Mouse (Mus musculus) heart, embryonic 13.5 days (tissue): ENCODE results near the gene Hoxb3. TPM values are rescaled to one million over a fixed set of nuclear protein-coding genes. Genes with fewer than 3 reads are reported as not detected.
A peak's percentile ranks its signal among the peaks of the same experiment; 100 is the strongest.

Experiments
- ATAC-seq: fragments of 200-750 bp; cut with Nextera tagmentation; 2 replicates; pipeline ENCODE4 v1.8.0; 2017; ENCODE audit warnings: moderate TSS enrichment; ENCODE audit not compliant: insufficient number of reproducible peaks, low FRiP score, low TSS enrichment; ENCODE audit errors: extremely low read depth
- H3K27ac ChIP-seq: fragments of 300-500 bp; sonication (generic); replicated peaks from 2 replicates; pipeline ENCODE4 v1.5.1; 2015; ENCODE audit warnings: moderate library complexity, mild to moderate bottlenecking, inconsistent platforms
- H3K27me3 ChIP-seq: fragments of 300-500 bp; sonication (generic); replicated peaks from 2 replicates; pipeline ENCODE4 v1.6.1; 2015; ENCODE audit warnings: mild to moderate bottlenecking, inconsistent platforms
- H3K36me3 ChIP-seq: fragments of 300-500 bp; sonication (generic); 2 replicates; pipeline ENCODE4 v1.6.1; 2015; ENCODE audit warnings: mild to moderate bottlenecking, inconsistent platforms
- H3K4me1 ChIP-seq: fragments of 300-500 bp; sonication (generic); 2 replicates; pipeline ENCODE4 v1.6.1; 2015; ENCODE audit warnings: inconsistent platforms
- H3K4me2 ChIP-seq: fragments of 300-500 bp; sonication (generic); 2 replicates; pipeline ENCODE4 v1.6.1; 2015; ENCODE audit warnings: inconsistent platforms, mild to moderate bottlenecking, moderate library complexity
- H3K4me3 ChIP-seq: fragments of 300-500 bp; sonication (generic); 2 replicates; pipeline ENCODE4 v1.5.1; 2015; ENCODE audit warnings: moderate library complexity, mild to moderate bottlenecking, inconsistent platforms
- H3K9ac ChIP-seq: fragments of 300-500 bp; sonication (generic); 2 replicates; pipeline ENCODE4 v1.6.1; 2015; ENCODE audit warnings: inconsistent platforms, mild to moderate bottlenecking, moderate library complexity
- H3K9me3 ChIP-seq: fragments of 300-500 bp; sonication (generic); 2 replicates; pipeline ENCODE4 v1.6.1; 2016; ENCODE audit warnings: inconsistent platforms
- WGBS: fragments of 180-500 bp; shearing (Covaris S2); methylation state at CpG from one replicate; pipeline ENCODE4 v1.1.7; 2015; ENCODE audit warnings: mixed read lengths; 5-methylcytosine and 5-hydroxymethylcytosine counted together
- polyA plus RNA-seq: library from polyadenylated mRNA; unstranded; fragments of >200 nt; fragmentation: Nextera tagmentation; extraction: Ambion mirVana; gene quantifications from 2 replicates; pipeline ENCODE4 v1.2.1, GENCODE M21; 2015

Hoxb3 gene
- polyA plus RNA-seq, 1 experiment from 2014 or later, result 1.1 TPM

- no peaks in the 10 kb centered on the region for H3K9me3 ChIP-seq
- H3K9ac ChIP-seq, result no peak overlapping the region
- 1% methylated on average over 49 of the region's 49 CpGs for WGBS
Measured at GRCm38 (mm10) chr11:96282795-96283430, 40.2 kb upstream of the Hoxb3 start.

GRCm38 (mm10) chr11:96284041-96284749 is 38.9 kb upstream of the Hoxb3 start:
- H3K4me1 ChIP-seq, result peaks cover 22% of the 10 kb centered on the region
- no peak overlapping the region for H3K27ac ChIP-seq
- H3K36me3 ChIP-seq, result no peaks in the 10 kb centered on the region
- H3K4me3 ChIP-seq, result peak overlapping the region; percentile 49
- WGBS, result under 1% methylated on average over 47 of the region's 49 CpGs
- peaks cover 100% of the 10 kb centered on the region for H3K27me3 ChIP-seq
- peak overlapping the region; percentile 56 for H3K9ac ChIP-seq
- H3K4me2 ChIP-seq, result peak overlapping the region; percentile 70
- ATAC-seq, result no peak
- H3K9me3 ChIP-seq, result no peaks in the 10 kb centered on the region

More at GRCm38 (mm10) chr11:96282795-96283430, 40.2 kb upstream of the Hoxb3 start:
- H3K36me3 ChIP-seq, result no peaks in the 10 kb centered on the region
- H3K27me3 ChIP-seq, result peaks cover 100% of the 10 kb centered on the region
- H3K4me1 ChIP-seq, result peaks cover 22% of the 10 kb centered on the region
- peak overlapping the region; percentile 10 for H3K4me2 ChIP-seq
- peak overlapping the region; percentile 14 for H3K4me3 ChIP-seq
- ATAC-seq, result no peak; the same call in 1 of the 2 replicates
- no peak overlapping the region for H3K27ac ChIP-seq

- Histone ChIP-seq H3K36me3 (no peaks in the 10 kb centered on the region), H3K4me2 (peak overlapping the region; percentile 70), H3K9me3 (no peaks in the 10 kb centered on the region), H3K27ac (no peak overlapping the region), H3K4me1 (peaks cover 22% of the 10 kb centered on the region), H3K9ac (peak overlapping the region; percentile 56), H3K27me3 (peaks cover 100% of the 10 kb centered on the region), H3K4me3 (peak overlapping the region; percentile 49)
- 2% methylated on average over 34 of the region's 37 CpGs for WGBS
- ATAC-seq, result no peak
Measured at GRCm38 (mm10) chr11:96284774-96285734, 38.1 kb upstream of the Hoxb3 start.

- H3K36me3 ChIP-seq, result no peaks in the 10 kb centered on the region
Measured at GRCm38 (mm10) chr11:96285771-96286738, 37.1 kb upstream of the Hoxb3 start, which contains the start of gene Hoxb7. Gene Hoxb7, plus strand, starts transcription at chr11:96286623.

GRCm38 (mm10) chr11:96286739-96287385 is 36.3 kb upstream of the Hoxb3 start:
- Histone ChIP-seq H3K36me3 (no peaks in the 10 kb centered on the region), H3K27ac (no peak overlapping the region), H3K4me1 (peaks cover 22% of the 10 kb centered on the region), H3K4me3 (peak overlapping the region; percentile 41), H3K4me2 (peak overlapping the region; percentile 58), H3K9ac (no peak overlapping the region; the same call in 1 of the 2 replicates), H3K9me3 (no peaks in the 10 kb centered on the region), H3K27me3 (peaks cover 98% of the 10 kb centered on the region)
- under 1% methylated on average over 55 of the region's 55 CpGs for WGBS
- no peak for ATAC-seq

More at GRCm38 (mm10) chr11:96285771-96286738, 37.1 kb upstream of the Hoxb3 start, which contains the start of gene Hoxb7:
- H3K4me1 ChIP-seq, result peaks cover 22% of the 10 kb centered on the region
- peak within 1 kb of the TSS; percentile 58 for H3K4me2 ChIP-seq
- 2% methylated on average over 43 of the region's 43 CpGs for WGBS
- no peaks in the 10 kb centered on the region for H3K9me3 ChIP-seq
- no peak within 1 kb of the TSS; the same call in 1 of the 2 replicates for H3K9ac ChIP-seq
- H3K27me3 ChIP-seq, result peaks cover 100% of the 10 kb centered on the region
- no peak for ATAC-seq
- H3K27ac ChIP-seq, result no peak within 1 kb of the TSS
- peak within 1 kb of the TSS; percentile 41 for H3K4me3 ChIP-seq

- ATAC-seq, result no peak
- no peak overlapping the region for H3K9ac ChIP-seq
- peak overlapping the region; percentile 41 for H3K4me3 ChIP-seq
- H3K4me1 ChIP-seq, result peaks cover 22% of the 10 kb centered on the region
- no peaks in the 10 kb centered on the region for H3K9me3 ChIP-seq
- H3K27ac ChIP-seq, result no peak overlapping the region
- H3K4me2 ChIP-seq, result peak overlapping the region; percentile 58; the same call in 1 of the 2 replicates
- 1% methylated on average over 9 of the region's 9 CpGs for WGBS
- no peaks in the 10 kb centered on the region for H3K36me3 ChIP-seq
- H3K27me3 ChIP-seq, result peaks cover 98% of the 10 kb centered on the region
Measured at GRCm38 (mm10) chr11:96287411-96287810, 35.7 kb upstream of the Hoxb3 start.

- WGBS, result 11% methylated on average over 1 of the region's 1 CpGs
- Histone ChIP-seq H3K9me3 (no peaks in the 10 kb centered on the region), H3K27me3 (peaks cover 98% of the 10 kb centered on the region), H3K4me1 (peaks cover 17% of the 10 kb centered on the region), H3K27ac (no peak overlapping the region), H3K9ac (no peak overlapping the region), H3K4me2 (no peak overlapping the region), H3K4me3 (no peak overlapping the region), H3K36me3 (no peaks in the 10 kb centered on the region)
- ATAC-seq, result no peak
Measured at GRCm38 (mm10) chr11:96288455-96289221, 34.5 kb upstream of the Hoxb3 start.

- H3K9me3 ChIP-seq, result no peaks in the 10 kb centered on the region
- no peak for ATAC-seq
- no peak overlapping the region for H3K4me3 ChIP-seq
- H3K36me3 ChIP-seq, result no peaks in the 10 kb centered on the region
- peaks cover 12% of the 10 kb centered on the region for H3K4me1 ChIP-seq
- H3K9ac ChIP-seq, result no peak overlapping the region
- no peak overlapping the region for H3K4me2 ChIP-seq
- H3K27me3 ChIP-seq, result peaks cover 98% of the 10 kb centered on the region
- WGBS, result 5% methylated on average over 21 of the region's 21 CpGs
- H3K27ac ChIP-seq, result no peak overlapping the region
Measured at GRCm38 (mm10) chr11:96289293-96289692, 33.8 kb upstream of the Hoxb3 start.

GRCm38 (mm10) chr11:96289837-96290236 is 33.3 kb upstream of the Hoxb3 start:
- Histone ChIP-seq H3K9ac (no peak overlapping the region), H3K4me2 (no peak overlapping the region), H3K36me3 (no peaks in the 10 kb centered on the region), H3K27me3 (peaks cover 98% of the 10 kb centered on the region), H3K9me3 (no peaks in the 10 kb centered on the region), H3K27ac (no peak overlapping the region), H3K4me3 (no peak overlapping the region), H3K4me1 (peaks cover 10% of the 10 kb centered on the region)
- ATAC-seq, result no peak
- WGBS, result 9% methylated on average over 6 of the region's 6 CpGs
